Mouse (Mus musculus) liver, embryonic 13.5 days (tissue): Measurements from ENCODE around the gene Cep83. TPM values are rescaled to one million over a fixed set of nuclear protein-coding genes. Genes with fewer than 3 reads are reported as not detected.

Experiments used
- ATAC-seq: fragments of 200-750 bp; cut with Nextera tagmentation; 2 replicates; pipeline ENCODE4 v1.8.0; 2017; ENCODE audit warnings: low read depth, mild to moderate bottlenecking, moderate number of reproducible peaks, moderate library complexity
- DNase-seq: peaks from one replicate; pipeline ENCODE4 v3.0.0; 2022
- H3K27ac ChIP-seq: fragments of 300-500 bp; sonication (generic); 2 replicates; pipeline ENCODE4 v1.5.1; 2015; ENCODE audit warnings: moderate library complexity, mild to moderate bottlenecking, inconsistent platforms
- H3K27me3 ChIP-seq: fragments of 300-500 bp; sonication (generic); 2 replicates; pipeline ENCODE4 v1.6.1; 2015; ENCODE audit warnings: mild to moderate bottlenecking, inconsistent platforms
- H3K36me3 ChIP-seq: fragments of 300-500 bp; sonication (generic); 2 replicates; pipeline ENCODE4 v1.6.1; 2015; ENCODE audit warnings: mild to moderate bottlenecking, inconsistent platforms
- H3K4me1 ChIP-seq: fragments of 300-500 bp; sonication (generic); replicated peaks from 2 replicates; pipeline ENCODE4 v1.6.1; 2015; ENCODE audit warnings: inconsistent platforms
- H3K4me2 ChIP-seq: fragments of 300-500 bp; sonication (generic); 2 replicates; pipeline ENCODE4 v1.6.1; 2015; ENCODE audit warnings: inconsistent platforms, mild to moderate bottlenecking, moderate library complexity
- H3K4me3 ChIP-seq: fragments of 300-500 bp; sonication (generic); replicated peaks from 2 replicates; pipeline ENCODE4 v1.5.1; 2015; ENCODE audit warnings: mild to moderate bottlenecking, inconsistent platforms
- H3K9ac ChIP-seq: fragments of 300-500 bp; sonication (generic); 2 replicates; pipeline ENCODE4 v1.6.1; 2015; ENCODE audit warnings: mild to moderate bottlenecking, inconsistent platforms
- H3K9me3 ChIP-seq: fragments of 300-500 bp; sonication (generic); replicated peaks from 2 replicates; pipeline ENCODE4 v1.6.1; 2016; ENCODE audit warnings: inconsistent platforms
- WGBS: fragments of 180-500 bp; shearing (Covaris S2); methylation state at CpG from one replicate; pipeline ENCODE4 v1.1.7; 2015; ENCODE audit not compliant: insufficient replicate concordance; 5-methylcytosine and 5-hydroxymethylcytosine counted together
- polyA plus RNA-seq: library from polyadenylated mRNA; unstranded; fragments of >200 nt; fragmentation: Nextera tagmentation; extraction: Ambion mirVana; gene quantifications from 2 replicates; pipeline ENCODE4 v1.2.1, GENCODE M21; 2015

Cep83 gene
- 10.6 and 12.5 TPM in 2 replicates for polyA plus RNA-seq

DNA sequence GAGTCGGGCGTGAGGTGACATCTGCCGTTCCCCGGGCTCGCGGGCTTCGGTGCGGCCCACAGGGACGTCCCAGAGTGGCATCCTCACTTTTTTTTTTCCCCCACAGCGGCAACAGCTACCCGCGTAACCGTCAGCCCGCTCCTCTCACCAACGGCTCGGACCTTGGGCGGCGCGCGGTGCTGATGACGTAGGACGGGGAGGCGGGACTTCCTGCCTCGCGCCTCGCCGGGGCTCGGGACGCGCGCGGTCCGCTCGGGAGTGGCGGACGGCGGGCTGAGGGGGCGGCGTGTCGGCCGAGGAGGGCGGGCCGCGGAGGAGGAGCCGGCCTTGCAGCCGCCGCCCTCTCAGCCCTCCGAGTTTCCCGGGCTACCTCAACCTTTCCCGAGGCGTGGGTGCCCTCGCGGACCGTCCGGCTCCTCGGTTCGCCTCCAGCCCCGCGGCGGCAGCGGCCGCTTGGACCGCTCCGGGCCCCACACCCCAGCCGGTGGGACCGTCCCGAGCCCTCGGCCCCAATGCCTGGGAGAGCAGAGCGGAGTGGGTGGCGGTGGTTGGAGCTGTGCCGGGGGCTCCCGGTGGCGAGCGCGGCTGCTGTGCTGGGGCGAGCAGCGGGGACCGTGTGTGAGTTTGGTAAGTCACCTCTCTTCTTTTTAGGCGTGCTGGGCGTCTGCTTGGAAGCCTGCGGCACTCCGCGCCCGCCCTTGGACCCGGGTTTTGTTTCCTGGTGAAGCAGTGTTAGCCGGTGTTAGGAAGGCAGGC, at the start of gene Cep83:
Gene Cep83 (plus strand): TSS at position 235 of the 756 bp plus-strand sequence.
- no peaks in the 10 kb centered on the region for H3K36me3 ChIP-seq
- no peaks in the 10 kb centered on the region for H3K9me3 ChIP-seq
- peaks cover 18% of the 10 kb centered on the region for H3K4me1 ChIP-seq
- H3K27me3 ChIP-seq, result no peaks in the 10 kb centered on the region
- ATAC-seq (peak; percentile 94), DNase-seq (peak; percentile 94)
- under 1% methylated on average over 82 of the region's 86 CpGs for WGBS
- peak within 1 kb of the TSS; percentile 97 for H3K9ac ChIP-seq
- peak within 1 kb of the TSS; percentile 93 for H3K4me2 ChIP-seq
- H3K4me3 ChIP-seq, result peak within 1 kb of the TSS; percentile 87
- peak within 1 kb of the TSS; percentile 96 for H3K27ac ChIP-seq

DNA sequence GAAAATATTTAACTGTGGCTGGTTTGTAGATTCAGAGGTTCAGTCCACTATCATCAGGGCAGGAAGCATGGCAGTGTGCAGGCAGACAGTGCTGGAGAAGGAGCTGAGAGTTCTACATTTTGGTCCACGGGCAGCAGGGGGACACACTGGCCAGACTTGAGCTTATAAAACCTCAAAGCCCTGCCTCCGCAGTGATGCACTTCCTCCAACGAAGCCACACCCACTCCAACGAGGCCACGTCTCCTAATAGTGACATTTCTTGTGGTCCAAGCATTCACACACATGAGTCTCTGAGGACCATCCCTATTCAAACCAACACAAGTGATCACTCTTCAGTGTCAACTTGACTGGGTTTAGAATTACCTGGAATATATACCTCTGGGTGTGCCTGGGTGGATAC, 49.2 kb upstream of the Cep83 start:
- H3K4me2 ChIP-seq, result no peak overlapping the region
- no peaks in the 10 kb centered on the region for H3K36me3 ChIP-seq
- H3K4me1 ChIP-seq, result no peaks in the 10 kb centered on the region
- DNase-seq (no peak), ATAC-seq (no peak)
- H3K9ac ChIP-seq, result no peak overlapping the region
- no peaks in the 10 kb centered on the region for H3K9me3 ChIP-seq
- H3K27ac ChIP-seq, result no peak overlapping the region
- WGBS, result 42% methylated on average over 5 of the region's 5 CpGs
- H3K27me3 ChIP-seq, result no peaks in the 10 kb centered on the region
- H3K4me3 ChIP-seq, result no peak overlapping the region

DNA sequence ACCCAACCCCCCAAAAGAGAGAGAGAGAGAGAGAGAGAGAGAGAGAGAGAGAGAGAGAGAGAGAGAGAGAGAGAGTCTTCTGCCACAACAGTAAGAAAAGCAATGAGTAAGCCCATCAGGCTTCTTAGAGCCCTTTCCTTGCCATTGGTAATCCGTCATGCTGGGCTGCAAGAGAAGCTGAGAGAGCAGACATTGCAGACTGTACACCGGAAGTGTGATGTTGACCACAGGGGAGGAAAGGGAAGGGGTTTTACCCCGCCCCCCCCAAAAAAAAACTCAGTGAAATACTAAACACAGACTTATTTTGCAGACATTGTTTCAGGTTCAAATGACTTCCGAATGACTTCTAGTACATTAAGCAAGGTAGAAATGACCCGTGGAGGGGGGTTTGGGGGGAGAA, 48.4 kb upstream of the Cep83 start:
- H3K4me1 ChIP-seq, result no peaks in the 10 kb centered on the region
- ATAC-seq (no peak), DNase-seq (no peak)
- WGBS, result 33% methylated on average over 5 of the region's 5 CpGs
- no peak overlapping the region for H3K27ac ChIP-seq
- no peaks in the 10 kb centered on the region for H3K36me3 ChIP-seq
- H3K4me3 ChIP-seq, result no peak overlapping the region
- H3K4me2 ChIP-seq, result no peak overlapping the region
- no peaks in the 10 kb centered on the region for H3K9me3 ChIP-seq
- no peak overlapping the region for H3K9ac ChIP-seq
- H3K27me3 ChIP-seq, result no peaks in the 10 kb centered on the region

DNA sequence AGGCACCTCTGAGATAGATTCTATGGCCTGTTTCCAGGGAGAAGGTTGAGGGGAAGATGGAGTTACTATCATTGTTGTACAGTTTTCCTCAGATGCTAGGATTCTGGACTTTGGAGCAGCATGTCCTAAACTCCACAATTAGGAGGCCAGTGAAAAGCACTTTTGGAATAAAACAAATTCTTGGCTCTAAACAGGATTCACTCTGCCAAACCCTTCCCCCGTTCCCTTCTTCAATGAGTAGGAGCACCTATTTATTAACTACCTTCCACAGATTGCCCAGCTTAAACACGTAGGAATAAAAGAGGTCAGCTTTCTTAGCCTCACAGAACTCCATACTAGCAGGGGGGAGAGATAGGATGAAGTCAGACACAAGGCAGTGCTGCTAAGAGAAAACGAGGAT, 24.4 kb upstream of the Cep83 start:
- no peak for DNase-seq
- no peak overlapping the region for H3K4me3 ChIP-seq
- WGBS, result 69% methylated on average over 3 of the region's 3 CpGs
- no peaks in the 10 kb centered on the region for H3K4me1 ChIP-seq
- H3K36me3 ChIP-seq, result no peaks in the 10 kb centered on the region
- H3K9ac ChIP-seq, result no peak overlapping the region
- H3K9me3 ChIP-seq, result no peaks in the 10 kb centered on the region
- H3K27ac ChIP-seq, result no peak overlapping the region
- no peak for ATAC-seq
- H3K4me2 ChIP-seq, result no peak overlapping the region
- no peaks in the 10 kb centered on the region for H3K27me3 ChIP-seq

DNA sequence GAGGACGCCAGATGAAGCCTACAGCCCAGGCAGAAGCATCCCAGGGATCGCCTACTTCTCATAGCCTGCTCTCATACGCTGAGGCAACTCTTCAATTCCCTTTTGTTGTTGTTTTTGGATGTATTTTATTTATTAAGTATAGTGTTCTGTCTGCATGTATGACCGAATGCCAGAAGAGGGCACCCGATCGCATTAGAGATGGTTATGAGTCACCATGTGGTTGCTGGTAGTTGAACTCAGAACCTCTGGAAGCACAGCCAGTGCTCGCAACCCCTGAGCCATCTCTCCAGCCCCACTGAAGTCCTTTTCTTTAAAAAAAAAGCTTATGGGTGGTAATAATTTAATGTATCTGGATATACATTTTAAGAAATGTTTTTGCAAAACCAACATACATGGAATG, 24.0 kb upstream of the Cep83 start:
- DNase-seq (no peak), ATAC-seq (no peak)
- no peaks in the 10 kb centered on the region for H3K27me3 ChIP-seq
- H3K4me3 ChIP-seq, result no peak overlapping the region
- no peak overlapping the region for H3K9ac ChIP-seq
- H3K36me3 ChIP-seq, result no peaks in the 10 kb centered on the region
- no peak overlapping the region for H3K4me2 ChIP-seq
- WGBS, result 75% methylated on average over 7 of the region's 7 CpGs
- no peak overlapping the region for H3K27ac ChIP-seq
- no peaks in the 10 kb centered on the region for H3K9me3 ChIP-seq
- H3K4me1 ChIP-seq, result no peaks in the 10 kb centered on the region

DNA sequence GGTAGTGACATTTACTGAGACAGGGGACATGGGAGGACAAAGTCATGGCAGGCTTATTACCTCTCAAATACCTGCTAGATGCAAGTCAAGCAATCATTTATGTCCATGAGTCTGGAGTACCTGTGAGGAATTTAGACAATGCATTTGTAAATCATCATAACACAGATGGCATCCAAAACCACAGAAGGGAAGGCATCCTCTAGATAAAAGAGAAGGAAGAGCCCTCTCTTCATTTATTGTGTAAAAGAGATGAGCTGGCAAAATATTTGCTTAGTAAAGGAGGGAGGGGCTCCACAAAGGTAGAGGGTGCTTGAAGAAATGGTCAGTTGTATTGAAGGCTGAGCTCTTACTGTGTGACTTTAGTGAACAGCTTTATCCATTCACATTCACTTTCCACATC, 20.3 kb upstream of the Cep83 start:
- Histone ChIP-seq H3K9me3 (no peaks in the 10 kb centered on the region), H3K36me3 (no peaks in the 10 kb centered on the region), H3K27ac (no peak overlapping the region), H3K4me3 (no peak overlapping the region), H3K4me1 (no peaks in the 10 kb centered on the region), H3K9ac (no peak overlapping the region), H3K4me2 (no peak overlapping the region), H3K27me3 (no peaks in the 10 kb centered on the region)
- ATAC-seq, result no peak
- DNase-seq, result no peak

DNA sequence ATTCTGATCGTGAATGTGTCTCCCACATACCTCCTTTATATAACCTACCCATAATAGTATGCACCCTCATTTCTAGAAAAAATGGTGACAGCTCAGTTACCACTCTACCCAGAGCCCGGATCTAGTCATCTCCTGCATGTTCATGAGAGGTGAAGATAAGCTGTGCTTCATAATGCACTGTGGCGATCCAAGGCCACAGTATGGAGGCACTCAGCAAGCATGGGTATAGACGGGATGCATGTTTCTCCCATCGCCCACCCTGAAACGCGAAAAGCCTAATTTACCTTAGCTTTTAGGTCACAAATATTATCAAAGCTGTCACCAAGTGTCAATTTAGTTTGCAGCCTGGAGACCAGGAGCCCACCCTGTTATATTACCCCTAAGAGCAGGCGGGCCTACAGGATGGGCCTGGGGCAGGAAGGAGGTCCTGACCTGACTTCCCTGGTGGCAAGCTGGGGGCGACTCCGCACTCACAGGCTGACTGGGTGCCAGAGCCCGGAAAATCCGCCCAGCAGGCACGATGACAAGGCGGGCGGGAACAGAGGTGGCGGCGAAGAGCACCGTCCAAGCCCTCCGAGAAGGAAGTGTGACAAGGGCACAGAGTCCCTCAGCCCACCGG, 544 bp upstream of the Cep83 start:
- Histone ChIP-seq H3K27me3 (no peaks in the 10 kb centered on the region), H3K4me1 (peaks cover 18% of the 10 kb centered on the region), H3K4me2 (peak overlapping the region; percentile 91), H3K9ac (peak overlapping the region; percentile 97), H3K27ac (peak overlapping the region; percentile 96), H3K9me3 (no peaks in the 10 kb centered on the region), H3K36me3 (no peaks in the 10 kb centered on the region), H3K4me3 (peak overlapping the region; percentile 87)
- peak; percentile 78 for ATAC-seq
- peak; percentile 56 for DNase-seq
- under 1% methylated on average over 20 of the region's 20 CpGs for WGBS

DNA sequence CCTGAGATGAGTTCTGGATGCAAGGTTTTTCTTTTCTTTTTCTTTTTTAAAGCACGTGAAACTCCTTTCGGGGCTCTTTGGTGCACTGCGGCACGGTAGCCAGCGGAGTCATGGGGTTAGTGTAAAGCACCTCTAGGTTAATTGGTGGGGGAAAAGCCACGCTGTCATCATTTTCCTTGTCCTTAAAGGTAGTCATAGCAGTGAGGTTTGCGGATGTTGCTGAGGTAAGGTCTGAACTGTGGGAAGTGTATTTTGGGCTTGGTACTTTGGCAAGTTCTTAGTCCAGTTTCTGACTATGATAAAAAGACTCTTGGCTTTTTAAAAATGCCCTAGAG, 689 bp downstream of the Cep83 start:
- peaks cover 2% of the 10 kb centered on the region; the same call in 1 of the 2 replicates for H3K36me3 ChIP-seq
- H3K4me3 ChIP-seq, result peak overlapping the region; percentile 87
- H3K9me3 ChIP-seq, result no peaks in the 10 kb centered on the region
- WGBS, result 1% methylated on average over 7 of the region's 7 CpGs
- no peaks in the 10 kb centered on the region for H3K27me3 ChIP-seq
- H3K4me1 ChIP-seq, result peaks cover 18% of the 10 kb centered on the region
- H3K27ac ChIP-seq, result peak overlapping the region; percentile 95
- peak overlapping the region; percentile 97 for H3K9ac ChIP-seq
- ATAC-seq, result no peak
- peak overlapping the region; percentile 93 for H3K4me2 ChIP-seq
- DNase-seq, result no peak

DNA sequence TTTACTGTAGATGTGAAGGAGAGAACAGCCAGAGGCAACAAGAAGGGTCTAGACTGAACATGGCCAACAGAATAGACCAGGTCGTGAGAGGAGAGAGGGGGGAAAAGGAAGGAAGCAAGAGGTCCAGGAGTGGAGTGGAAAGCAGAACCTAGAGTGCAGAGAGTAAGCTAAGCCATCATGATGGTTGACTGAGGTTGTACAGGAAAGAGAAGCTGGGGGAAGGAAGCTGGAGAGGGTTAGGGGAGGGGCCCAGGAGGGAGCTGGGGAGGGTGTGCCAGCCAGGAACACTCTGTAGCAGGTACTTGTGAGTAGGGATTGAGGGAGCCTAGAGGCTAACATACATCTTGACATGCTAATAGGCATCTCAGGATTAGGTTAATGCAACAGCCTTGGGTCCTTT, 1.9 kb downstream of the Cep83 start:
- Histone ChIP-seq H3K4me3 (peak overlapping the region; percentile 18; the same call in 1 of the 2 replicates), H3K4me1 (peaks cover 18% of the 10 kb centered on the region), H3K9ac (peak overlapping the region; percentile 40; the same call in 1 of the 2 replicates), H3K9me3 (no peaks in the 10 kb centered on the region), H3K36me3 (peaks cover 8% of the 10 kb centered on the region; the same call in 1 of the 2 replicates), H3K27ac (no peak overlapping the region; the same call in 1 of the 2 replicates), H3K27me3 (no peaks in the 10 kb centered on the region), H3K4me2 (peak overlapping the region; percentile 46)
- 14% methylated on average over 1 of the region's 1 CpGs for WGBS
- DNase-seq (no peak), ATAC-seq (no peak)

DNA sequence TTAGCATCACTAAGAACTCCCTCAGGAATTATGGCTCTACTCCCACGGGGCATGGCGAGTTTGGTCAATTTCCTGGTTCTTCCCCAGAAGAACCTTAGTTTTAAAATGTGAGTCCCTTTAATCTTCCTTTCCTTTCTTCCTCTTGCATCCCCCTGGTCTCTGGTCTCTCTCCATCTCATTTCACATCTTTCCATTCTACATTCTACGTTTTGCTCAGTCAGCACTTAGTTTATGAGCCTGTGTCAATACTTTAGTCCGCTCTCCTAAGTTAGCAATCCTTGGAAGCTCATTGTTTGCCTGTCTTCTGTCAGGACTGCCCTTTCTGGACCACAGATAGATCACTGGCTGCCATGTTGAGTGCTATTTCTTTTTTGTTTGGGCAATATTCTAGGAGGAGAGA, 3.7 kb downstream of the Cep83 start:
- Histone ChIP-seq H3K27ac (no peak overlapping the region), H3K4me3 (no peak overlapping the region), H3K4me1 (peaks cover 12% of the 10 kb centered on the region), H3K9me3 (no peaks in the 10 kb centered on the region), H3K9ac (no peak overlapping the region), H3K27me3 (no peaks in the 10 kb centered on the region), H3K36me3 (peaks cover 11% of the 10 kb centered on the region; the same call in 1 of the 2 replicates), H3K4me2 (no peak overlapping the region)
- no peak for ATAC-seq
- 85% methylated on average over 4 of the region's 4 CpGs for WGBS
- no peak for DNase-seq

DNA sequence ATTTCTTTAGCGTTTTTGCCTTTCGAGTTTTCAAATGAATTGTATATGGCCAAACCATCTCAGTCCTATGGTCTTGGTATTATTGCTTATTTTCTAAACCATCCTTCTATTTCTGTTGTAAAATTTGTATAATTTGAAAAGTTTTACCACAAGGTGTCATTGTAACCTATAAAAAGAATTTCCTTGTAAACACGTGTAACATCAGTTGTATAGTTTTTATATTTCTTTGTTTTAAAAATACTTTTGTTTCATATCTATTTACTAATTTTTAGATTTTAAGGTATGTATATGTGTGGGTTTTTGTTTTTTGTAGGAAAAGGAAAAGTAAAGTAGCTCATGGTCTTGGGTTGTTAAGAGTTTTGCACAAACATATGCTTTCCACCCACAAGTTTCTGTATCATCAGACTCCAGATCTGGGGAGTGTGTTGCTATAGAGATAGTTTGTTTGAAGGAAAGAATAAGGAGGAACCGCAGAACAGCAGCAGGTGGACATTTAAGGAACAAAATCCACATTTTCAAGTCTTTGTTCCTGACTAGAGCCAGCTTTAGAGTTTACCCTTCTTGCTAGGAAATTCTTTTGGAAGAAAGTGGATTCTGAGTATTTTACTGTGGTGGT, 17.3 kb downstream of the Cep83 start:
- no peak overlapping the region for H3K27ac ChIP-seq
- no peak overlapping the region for H3K9ac ChIP-seq
- H3K9me3 ChIP-seq, result no peaks in the 10 kb centered on the region
- H3K4me1 ChIP-seq, result peaks cover 15% of the 10 kb centered on the region
- DNase-seq, result no peak
- WGBS, result 67% methylated on average over 4 of the region's 4 CpGs
- no peaks in the 10 kb centered on the region for H3K27me3 ChIP-seq
- no peak overlapping the region for H3K4me3 ChIP-seq
- no peak for ATAC-seq
- peaks cover 4% of the 10 kb centered on the region; the same call in 1 of the 2 replicates for H3K36me3 ChIP-seq
- H3K4me2 ChIP-seq, result no peak overlapping the region
